Mouse (Mus musculus): ENCODE measurements around the gene Xaf1.
"Not testable (repeated sequence)": the region's sequence is repeated elsewhere in the genome, so short reads cannot be mapped to it uniquely, and the experiment has no call there.

Xaf1 gene

DNA sequence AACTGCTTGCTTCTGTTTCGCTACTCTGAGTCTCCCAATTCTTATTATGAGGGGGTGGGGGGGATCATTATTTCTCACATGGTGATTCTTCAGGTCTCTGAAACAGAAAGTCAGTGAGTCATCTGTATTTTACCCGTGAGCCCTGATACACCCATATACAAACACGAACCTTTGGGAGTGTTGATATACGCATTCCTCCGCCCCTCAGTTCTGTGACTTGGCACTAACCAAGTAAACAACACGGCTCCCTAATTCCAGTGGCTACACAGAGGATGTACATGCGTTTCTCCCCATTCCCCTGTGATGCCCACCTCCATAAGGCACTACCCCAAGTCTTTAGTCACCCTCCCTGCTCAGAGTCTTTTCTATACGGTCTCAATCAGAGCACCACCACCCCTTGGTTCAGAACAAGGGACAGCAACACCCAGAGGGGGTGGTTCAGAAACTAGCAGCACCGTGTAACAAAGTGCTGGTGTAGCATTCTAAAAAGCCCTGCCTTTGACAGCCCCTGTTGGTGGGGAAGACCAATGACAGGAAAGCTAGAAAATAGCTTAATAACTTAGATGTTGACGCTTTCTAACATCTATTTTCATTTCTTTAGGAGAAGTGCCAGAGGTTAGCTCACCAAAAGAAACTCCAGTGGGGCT lies 10.0 kb downstream of the Xaf1 start:
- DNase-seq (ENCODE audit: low read depth, low spot score): no peak

GRCm38 (mm10) chr11:72314151-72314895 lies 12.9 kb downstream of the Xaf1 start, which contains the start of gene Fbxo39:
Fbxo39 (plus strand) TSS chr11:72314444.
- DNase-seq (ENCODE audit: low read depth, low spot score): peak; percentile 69

- no peak for DNase-seq (ENCODE audit: low read depth, low spot score)
Observed at GRCm38 (mm10) chr11:72318026-72318425, 16.6 kb downstream of the Xaf1 start.

DNA sequence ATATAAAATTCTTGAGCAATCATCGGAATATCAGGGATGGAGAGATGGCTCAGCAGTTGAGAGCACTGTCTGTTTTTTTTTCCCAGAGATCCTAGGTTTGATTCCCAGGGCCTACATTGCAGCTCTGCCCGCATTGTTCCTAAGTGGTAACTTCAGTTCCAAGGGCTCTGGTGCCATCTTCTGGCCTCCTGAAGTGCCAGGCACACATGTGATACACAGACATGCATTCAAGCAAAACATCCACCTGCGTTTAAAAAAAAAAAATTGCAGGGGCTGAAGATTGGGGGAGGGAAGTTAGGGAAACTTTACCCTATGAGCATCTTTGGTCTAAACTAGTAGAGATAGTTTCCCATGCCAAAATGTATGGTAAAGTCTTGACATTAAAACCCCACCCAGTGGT lies 23.0 kb downstream of the Xaf1 start:
- DNase-seq (ENCODE audit: low read depth, low spot score): peak; percentile 53

- DNase-seq (ENCODE audit: low read depth, low spot score): no peak
Observed at GRCm38 (mm10) chr11:72325701-72326100, 24.3 kb downstream of the Xaf1 start.

GRCm38 (mm10) chr11:72332951-72333667 lies 31.7 kb downstream of the Xaf1 start:
- DNase-seq (ENCODE audit: low read depth, low spot score): peak; percentile 84

DNA sequence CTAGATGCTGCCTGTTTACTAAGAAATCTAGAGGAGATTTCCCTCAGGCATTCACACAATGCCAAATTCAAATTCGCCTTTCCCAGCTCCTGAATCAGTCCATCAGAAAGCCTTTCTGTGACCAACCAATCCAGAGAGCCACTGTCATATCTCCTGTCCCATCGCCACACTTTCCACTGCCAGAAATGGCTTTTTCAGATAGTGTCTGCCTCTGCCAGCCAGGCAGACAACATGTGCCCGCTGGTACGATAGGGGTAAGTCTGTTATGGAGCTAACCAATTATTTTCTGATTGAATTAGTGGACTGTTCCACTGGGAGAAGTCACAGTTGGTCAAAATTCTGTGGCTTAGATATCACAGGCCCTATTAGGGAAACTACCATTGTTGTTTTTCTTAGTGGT lies 33.2 kb downstream of the Xaf1 start:
- DNase-seq (ENCODE audit: low read depth, low spot score): no peak

DNA sequence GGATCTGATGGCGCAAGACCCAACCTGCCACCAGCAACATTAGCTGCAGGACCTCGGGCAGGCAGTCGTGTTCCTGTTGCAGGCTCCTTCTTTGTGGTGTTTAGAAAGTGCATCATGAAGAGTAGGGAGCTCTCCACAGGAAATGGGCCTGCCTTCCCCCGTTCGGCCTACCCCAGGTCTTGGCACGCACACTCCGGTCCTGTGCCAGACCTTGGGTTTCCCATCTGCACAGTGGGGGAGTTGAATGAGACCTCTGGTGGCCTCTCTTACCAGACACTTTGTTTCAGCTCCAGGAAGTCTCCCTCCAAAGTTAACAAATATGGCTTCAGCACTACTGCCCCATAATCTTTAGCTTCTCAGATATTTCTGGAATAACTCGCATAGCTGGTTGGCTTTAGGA lies 35.3 kb downstream of the Xaf1 start:
- no peak for DNase-seq (ENCODE audit: low read depth, low spot score)

DNA sequence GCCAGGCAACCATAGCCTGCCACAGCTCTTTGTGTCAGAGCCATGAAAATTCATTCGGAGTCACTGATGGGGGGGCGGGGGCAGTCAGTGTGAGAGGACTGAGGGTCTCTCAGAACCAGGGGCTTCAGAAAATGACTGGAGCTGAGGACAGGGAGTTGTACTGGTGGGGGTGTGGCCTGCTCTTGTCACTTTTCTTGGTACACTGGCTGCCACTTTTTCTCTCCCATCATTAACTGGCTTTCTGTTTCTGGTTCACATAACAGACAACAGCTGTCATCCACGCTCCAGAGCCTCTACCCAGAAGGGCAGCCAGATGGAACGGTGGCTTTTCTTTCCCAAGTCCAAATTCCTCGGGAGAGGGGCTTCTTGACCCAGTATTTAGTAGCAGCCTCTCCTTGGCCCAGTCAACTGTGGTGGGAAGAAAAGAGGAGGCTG lies 37.0 kb downstream of the Xaf1 start:
- peak; percentile 21 for DNase-seq (ENCODE audit: low read depth, low spot score)

- DNase-seq (ENCODE audit: low read depth, low spot score): no peak
Observed at GRCm38 (mm10) chr11:72339716-72340115, 38.3 kb downstream of the Xaf1 start.

- peak; percentile 84 for DNase-seq (ENCODE audit: low read depth, low spot score)
Observed at GRCm38 (mm10) chr11:72342549-72343237, 41.3 kb downstream of the Xaf1 start.

DNA sequence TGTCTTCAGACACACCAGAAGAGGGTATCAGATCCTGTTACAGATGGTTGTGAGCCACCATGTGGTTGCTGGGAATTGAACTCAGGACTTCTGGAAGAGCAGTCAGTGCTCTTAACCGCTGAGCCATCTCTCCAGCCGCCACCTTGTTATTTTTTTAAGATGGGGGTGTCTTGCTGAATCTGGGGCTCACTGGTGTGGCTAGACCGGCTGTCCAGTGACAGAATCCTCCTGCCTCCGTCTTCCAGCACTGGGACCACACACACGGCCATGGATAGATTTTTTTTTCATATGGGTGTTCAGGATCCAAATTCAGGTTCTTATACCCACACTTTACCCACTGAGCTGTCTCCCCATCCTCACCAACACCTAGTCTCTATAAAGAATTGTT lies 41.8 kb downstream of the Xaf1 start:
- not testable (repeated sequence) for DNase-seq (ENCODE audit: low read depth, low spot score)

DNA sequence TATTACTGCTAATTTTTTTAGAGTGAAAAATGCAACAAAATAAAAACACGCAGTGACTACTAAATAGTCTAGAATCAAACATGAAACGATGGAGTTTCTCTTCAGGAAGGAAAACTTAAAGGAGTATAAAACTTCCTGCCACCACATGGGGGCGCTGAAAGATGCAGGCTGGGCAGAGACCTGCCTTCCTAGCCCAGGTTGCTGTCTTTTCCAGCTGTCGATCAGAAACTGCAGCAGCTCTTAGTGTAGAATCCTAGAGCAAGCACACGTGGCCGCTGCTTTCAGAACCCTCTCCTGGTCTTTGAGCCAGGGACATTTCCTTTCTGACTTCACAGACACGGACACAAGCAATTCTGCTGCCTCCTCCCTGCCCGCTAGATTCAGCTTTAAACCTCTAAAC lies 42.5 kb downstream of the Xaf1 start:
- peak; percentile 71 for DNase-seq (ENCODE audit: low read depth, low spot score)

DNA sequence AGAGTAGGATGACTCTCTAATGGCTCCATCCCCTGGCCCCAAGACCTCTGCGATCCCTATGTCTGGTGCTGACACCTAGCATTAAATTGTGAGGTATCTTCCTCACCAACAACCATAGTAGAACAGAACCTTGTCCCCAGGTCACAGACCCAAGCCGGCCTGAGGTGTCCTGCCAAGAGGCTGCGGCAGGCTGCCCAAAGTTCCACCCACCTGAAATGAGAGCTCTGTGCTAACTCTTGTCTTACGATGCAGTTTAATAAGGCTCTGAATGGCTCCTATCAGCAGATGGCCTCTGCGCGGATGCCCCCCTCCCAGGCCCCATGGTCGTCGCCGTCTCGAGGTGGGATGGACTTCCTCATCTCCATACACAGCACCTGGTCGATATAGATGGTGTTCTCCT lies 43.1 kb downstream of the Xaf1 start:
- no peak for DNase-seq (ENCODE audit: low read depth, low spot score)

- peak; percentile 56 for DNase-seq (ENCODE audit: low read depth, low spot score)
Observed at GRCm38 (mm10) chr11:72348563-72348962, 47.1 kb downstream of the Xaf1 start.

DNA sequence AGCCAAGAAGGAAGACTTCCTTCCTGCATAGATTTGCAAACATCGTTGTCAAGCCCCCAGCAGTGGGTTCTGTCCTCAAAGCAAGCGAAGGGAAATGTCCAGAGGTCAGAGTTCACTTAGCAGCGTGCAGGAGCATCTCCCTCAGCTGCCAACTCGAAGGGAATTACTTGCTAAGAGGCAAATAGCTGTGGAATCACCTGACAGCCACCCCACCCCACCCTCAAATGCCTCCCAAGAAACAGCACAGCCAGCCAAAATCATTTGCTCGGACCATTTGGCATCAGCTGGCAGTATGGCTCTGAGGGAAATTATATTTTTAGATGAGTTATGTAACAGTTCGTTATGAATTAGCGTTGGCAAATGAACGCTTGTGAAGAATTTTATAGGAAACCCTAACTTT lies 47.6 kb downstream of the Xaf1 start:
- peak; percentile 92 for DNase-seq (ENCODE audit: low read depth, low spot score)

GRCm38 (mm10) chr11:72349652-72350051 lies 48.2 kb downstream of the Xaf1 start:
- no peak for DNase-seq (ENCODE audit: low read depth, low spot score)

DNA sequence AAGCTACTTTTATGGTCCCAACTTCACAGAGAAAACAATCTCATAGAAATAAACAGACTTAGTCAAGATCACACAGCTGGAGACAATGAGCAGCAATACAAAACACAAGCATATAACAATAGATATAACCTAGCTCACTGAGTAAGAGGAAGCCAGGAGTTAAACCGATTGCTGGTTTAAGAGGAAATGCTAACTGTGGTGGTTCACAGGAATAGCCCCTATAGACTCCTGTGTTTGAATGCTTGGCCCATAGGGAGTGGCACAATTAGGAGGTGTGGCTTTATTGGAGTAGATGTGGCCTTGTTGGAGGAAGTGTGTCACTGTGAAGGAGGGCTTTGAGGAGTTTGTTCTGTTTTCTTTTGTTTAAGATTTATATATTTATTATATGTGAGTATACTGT lies 50.8 kb downstream of the Xaf1 start:
- no peak for DNase-seq (ENCODE audit: low read depth, low spot score)

- no peak for DNase-seq (ENCODE audit: low read depth, low spot score)
Observed at GRCm38 (mm10) chr11:72353186-72353585, 51.8 kb downstream of the Xaf1 start.

- DNase-seq (ENCODE audit: low read depth, low spot score): peak; percentile 60
Observed at GRCm38 (mm10) chr11:72354971-72355728, 53.7 kb downstream of the Xaf1 start.
